Mouse (Mus musculus): ENCODE results near the gene Ugt2b5. TPM values are rescaled to one million over a fixed set of nuclear protein-coding genes. Genes with fewer than 3 reads are reported as not detected.
"Not testable (repeated sequence)": the region's sequence is repeated elsewhere in the genome, so short reads cannot be mapped to it uniquely, and the experiment has no call there.

Ugt2b5 gene
- not detected in 2 replicates for polyA plus RNA-seq (2014; fragmentation: Nextera tagmentation; extraction: Ambion mirVana)

DNA sequence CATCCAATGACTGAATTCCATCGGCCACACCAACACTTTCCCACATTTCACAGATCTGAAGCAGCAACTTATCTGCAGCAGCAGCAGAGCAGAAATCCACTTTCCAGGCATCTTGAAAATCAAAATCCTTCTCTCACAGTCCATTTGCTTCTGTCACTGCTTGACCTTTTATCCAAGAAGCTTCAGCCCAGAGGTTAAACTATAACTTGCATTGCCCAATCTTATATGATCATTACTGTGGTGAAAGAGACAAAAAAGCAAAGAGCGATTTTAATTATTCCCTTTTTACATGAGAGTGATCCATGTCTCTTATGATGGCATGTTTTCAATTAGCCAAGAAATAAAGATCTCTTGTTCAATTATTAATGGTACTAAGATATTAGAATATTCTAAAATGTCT is at the start of gene Ugt2b5:
Ugt2b5 (minus strand) TSS at position 123 of the 400 bp plus-strand sequence.
- not testable (repeated sequence) for H3K4me2 ChIP-seq (replicated peaks; ENCODE audit: low read depth, low read length); ATAC-seq (ENCODE audit: low FRiP score); H3K36me3 ChIP-seq (ENCODE audit: control insufficient read depth, insufficient read depth, low read length); H3K27me3 ChIP-seq (ENCODE audit: control insufficient read depth, insufficient read depth, low read length); H3K9ac ChIP-seq (ENCODE audit: low read depth, low read length); H3K4me3 ChIP-seq (ENCODE audit: low read depth, low read length); H3K9me3 ChIP-seq (ENCODE audit: control insufficient read depth, low read length); H3K4me1 ChIP-seq (replicated peaks; ENCODE audit: control insufficient read depth, insufficient read depth, low read length); H3K27ac ChIP-seq (ENCODE audit: low read depth, low read length); DNase-seq (ENCODE audit: low spot score)
- 88% methylated on average over 1 of the region's 2 CpGs for WGBS

GRCm38 (mm10) chr5:87175780-87176179 is 35.7 kb upstream of the Ugt2b5 start:
- not testable (repeated sequence) for H3K4me2 ChIP-seq (replicated peaks; ENCODE audit: low read depth, low read length); ATAC-seq (ENCODE audit: low FRiP score); H3K4me1 ChIP-seq (replicated peaks; ENCODE audit: control insufficient read depth, insufficient read depth, low read length); H3K27me3 ChIP-seq (ENCODE audit: control insufficient read depth, insufficient read depth, low read length); DNase-seq (ENCODE audit: low spot score); H3K9ac ChIP-seq (ENCODE audit: low read depth, low read length); H3K9me3 ChIP-seq (ENCODE audit: control insufficient read depth, low read length); H3K27ac ChIP-seq (ENCODE audit: low read depth, low read length); H3K4me3 ChIP-seq (ENCODE audit: low read depth, low read length); H3K36me3 ChIP-seq (ENCODE audit: control insufficient read depth, insufficient read depth, low read length)
- WGBS, result 58% methylated on average over 2 of the region's 2 CpGs

GRCm38 (mm10) chr5:87174671-87175070 is 34.6 kb upstream of the Ugt2b5 start:
- DNase-seq (ENCODE audit: low spot score) (no peak), ATAC-seq (ENCODE audit: low FRiP score) (no peak)
- Histone ChIP-seq H3K9me3 (ENCODE audit: control insufficient read depth, low read length) (no peaks in the 10 kb centered on the region), H3K27ac (ENCODE audit: low read depth, low read length) (no peak overlapping the region), H3K4me2 (replicated peaks; ENCODE audit: low read depth, low read length) (no peak overlapping the region), H3K27me3 (ENCODE audit: control insufficient read depth, insufficient read depth, low read length) (no peaks in the 10 kb centered on the region), H3K4me1 (replicated peaks; ENCODE audit: control insufficient read depth, insufficient read depth, low read length) (no peaks in the 10 kb centered on the region), H3K9ac (ENCODE audit: low read depth, low read length) (no peak overlapping the region), H3K36me3 (ENCODE audit: control insufficient read depth, insufficient read depth, low read length) (no peaks in the 10 kb centered on the region), H3K4me3 (ENCODE audit: low read depth, low read length) (no peak overlapping the region)
- WGBS, result 68% methylated on average over 2 of the region's 2 CpGs

DNA sequence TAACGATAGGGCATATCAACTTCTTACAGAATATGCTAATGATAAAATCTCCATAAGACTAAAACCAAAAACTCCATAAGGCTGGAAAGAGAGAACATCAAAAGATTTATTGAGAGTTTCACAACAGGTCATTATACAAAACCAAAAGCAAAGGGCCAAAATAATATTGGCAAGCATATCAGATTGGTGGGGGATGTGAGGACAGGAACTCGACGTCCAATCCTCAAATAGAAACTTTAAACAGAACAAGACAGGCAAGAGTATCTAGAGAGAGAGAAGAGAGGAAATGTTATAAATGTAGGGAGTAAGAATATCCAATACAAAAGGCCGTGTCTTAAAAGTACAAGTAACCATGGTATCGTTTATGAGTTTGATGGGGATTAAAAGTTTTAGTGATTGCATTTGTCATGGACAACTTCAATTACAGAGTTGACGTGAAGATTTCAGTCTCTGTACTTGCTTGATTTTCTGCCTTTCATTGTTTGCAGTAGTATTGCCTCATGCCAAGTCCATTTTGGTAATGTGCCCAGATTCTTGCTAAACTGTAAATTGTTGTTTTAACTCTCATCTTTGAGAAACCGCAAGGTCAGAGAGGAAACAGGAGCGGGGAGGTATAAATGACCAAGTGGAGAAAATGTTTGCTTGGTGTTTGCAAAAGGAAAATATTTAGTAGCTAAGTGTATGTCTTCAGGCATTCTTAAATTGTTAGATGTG is 7.8 kb upstream of the Ugt2b5 start:
- Histone ChIP-seq H3K4me2 (replicated peaks; ENCODE audit: low read depth, low read length) (no peak overlapping the region), H3K4me1 (replicated peaks; ENCODE audit: control insufficient read depth, insufficient read depth, low read length) (no peaks in the 10 kb centered on the region), H3K36me3 (ENCODE audit: control insufficient read depth, insufficient read depth, low read length) (no peaks in the 10 kb centered on the region), H3K27ac (ENCODE audit: low read depth, low read length) (no peak overlapping the region), H3K27me3 (ENCODE audit: control insufficient read depth, insufficient read depth, low read length) (no peaks in the 10 kb centered on the region), H3K9me3 (ENCODE audit: control insufficient read depth, low read length) (no peaks in the 10 kb centered on the region), H3K4me3 (ENCODE audit: low read depth, low read length) (no peak overlapping the region), H3K9ac (ENCODE audit: low read depth, low read length) (no peak overlapping the region)
- DNase-seq (ENCODE audit: low spot score) (no peak), ATAC-seq (ENCODE audit: low FRiP score) (no peak)
- 90% methylated on average over 8 of the region's 8 CpGs for WGBS

DNA sequence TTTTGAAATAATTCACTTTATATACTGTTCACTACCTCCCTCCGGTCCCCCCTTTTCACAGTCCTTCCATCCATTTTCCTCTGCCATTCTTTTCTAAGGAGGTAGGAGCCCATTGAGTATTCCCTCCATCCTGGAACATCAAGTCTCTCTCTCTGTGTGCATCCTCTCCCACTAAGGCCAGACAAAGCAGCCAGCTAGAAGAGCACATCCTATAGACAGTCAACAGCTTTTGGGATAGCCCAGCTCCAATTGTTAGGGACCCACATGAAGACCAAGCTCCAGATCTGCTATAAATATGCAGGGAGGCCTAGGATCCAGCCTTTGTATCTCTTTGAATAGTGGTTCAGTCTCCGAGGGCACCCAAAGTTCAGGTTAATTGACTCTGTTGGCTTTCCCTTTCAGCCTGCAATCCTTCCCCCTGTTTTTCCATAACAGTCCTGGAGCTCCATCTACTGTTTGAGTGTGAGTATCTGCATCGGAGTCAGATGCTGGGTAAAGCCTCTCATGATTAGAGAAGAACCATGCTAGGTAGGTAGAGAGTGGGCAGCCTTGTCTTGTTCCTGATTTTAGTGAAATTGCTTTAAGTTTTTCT is 2.8 kb upstream of the Ugt2b5 start:
- Histone ChIP-seq H3K4me3 (ENCODE audit: low read depth, low read length) (no peak overlapping the region), H3K4me1 (replicated peaks; ENCODE audit: control insufficient read depth, insufficient read depth, low read length) (no peaks in the 10 kb centered on the region), H3K27me3 (ENCODE audit: control insufficient read depth, insufficient read depth, low read length) (no peaks in the 10 kb centered on the region), H3K9me3 (ENCODE audit: control insufficient read depth, low read length) (no peaks in the 10 kb centered on the region), H3K36me3 (ENCODE audit: control insufficient read depth, insufficient read depth, low read length) (no peaks in the 10 kb centered on the region), H3K27ac (ENCODE audit: low read depth, low read length) (no peak overlapping the region), H3K9ac (ENCODE audit: low read depth, low read length) (no peak overlapping the region), H3K4me2 (replicated peaks; ENCODE audit: low read depth, low read length) (no peak overlapping the region)
- peak; percentile 38 for DNase-seq (ENCODE audit: low spot score)
- WGBS, result 39% methylated on average over 3 of the region's 3 CpGs
- ATAC-seq (ENCODE audit: low FRiP score), result peak; percentile 75; the same call in 1 of the 2 replicates

- WGBS, result 86% methylated on average over 1 of the region's 1 CpGs
- H3K9me3 ChIP-seq (ENCODE audit: control insufficient read depth, low read length); H3K36me3 ChIP-seq (ENCODE audit: control insufficient read depth, insufficient read depth, low read length); H3K4me3 ChIP-seq (ENCODE audit: low read depth, low read length); ATAC-seq (ENCODE audit: low FRiP score); H3K4me1 ChIP-seq (replicated peaks; ENCODE audit: control insufficient read depth, insufficient read depth, low read length); H3K27me3 ChIP-seq (ENCODE audit: control insufficient read depth, insufficient read depth, low read length); H3K4me2 ChIP-seq (replicated peaks; ENCODE audit: low read depth, low read length); DNase-seq (ENCODE audit: low spot score); H3K9ac ChIP-seq (ENCODE audit: low read depth, low read length); H3K27ac ChIP-seq (ENCODE audit: low read depth, low read length): not testable (repeated sequence)
These were observed 36.4 kb downstream of the Ugt2b5 start for GRCm38 (mm10) chr5:87103697-87104096.

GRCm38 (mm10) chr5:87092346-87093027 is 47.6 kb downstream of the Ugt2b5 start, which contains the start of gene Ugt2b36:
Gene Ugt2b36 (minus strand): TSS chr5:87092555.
- no peaks in the 10 kb centered on the region for H3K4me1 ChIP-seq (replicated peaks; ENCODE audit: control insufficient read depth, insufficient read depth, low read length)
- 93% methylated on average over 1 of the region's 1 CpGs for WGBS
- no peak within 1 kb of the TSS for H3K9ac ChIP-seq (ENCODE audit: low read depth, low read length)
- no peak within 1 kb of the TSS for H3K4me2 ChIP-seq (replicated peaks; ENCODE audit: low read depth, low read length)
- no peaks in the 10 kb centered on the region for H3K27me3 ChIP-seq (ENCODE audit: control insufficient read depth, insufficient read depth, low read length)
- H3K36me3 ChIP-seq (ENCODE audit: control insufficient read depth, insufficient read depth, low read length), result no peaks in the 10 kb centered on the region
- no peak within 1 kb of the TSS for H3K27ac ChIP-seq (ENCODE audit: low read depth, low read length)
- DNase-seq (ENCODE audit: low spot score) (no peak), ATAC-seq (ENCODE audit: low FRiP score) (no peak)
- no peaks in the 10 kb centered on the region for H3K9me3 ChIP-seq (ENCODE audit: control insufficient read depth, low read length)
- H3K4me3 ChIP-seq (ENCODE audit: low read depth, low read length), result no peak within 1 kb of the TSS

- H3K27me3 ChIP-seq (ENCODE audit: control insufficient read depth, insufficient read depth, low read length), result no peaks in the 10 kb centered on the region
These were observed 49.0 kb downstream of the Ugt2b5 start for GRCm38 (mm10) chr5:87091111-87091510.

More at GRCm38 (mm10) chr5:87091111-87091510, 49.0 kb downstream of the Ugt2b5 start:
- no peaks in the 10 kb centered on the region for H3K4me1 ChIP-seq (replicated peaks; ENCODE audit: control insufficient read depth, insufficient read depth, low read length)
- H3K4me2 ChIP-seq (replicated peaks; ENCODE audit: low read depth, low read length), result no peak overlapping the region
- no peak overlapping the region for H3K27ac ChIP-seq (ENCODE audit: low read depth, low read length)
- ATAC-seq (ENCODE audit: low FRiP score), result no peak
- no peak overlapping the region for H3K4me3 ChIP-seq (ENCODE audit: low read depth, low read length)
- no peaks in the 10 kb centered on the region for H3K9me3 ChIP-seq (ENCODE audit: control insufficient read depth, low read length)
- no peak for DNase-seq (ENCODE audit: low spot score)
- H3K9ac ChIP-seq (ENCODE audit: low read depth, low read length), result no peak overlapping the region
- no peaks in the 10 kb centered on the region for H3K36me3 ChIP-seq (ENCODE audit: control insufficient read depth, insufficient read depth, low read length)

All from hindbrain, embryonic 11.5 days (tissue).